Mouse (Mus musculus) brain, embryonic 18.5 days (tissue): ENCODE measurements at regions not wholly inside any gene's neighbourhood (a gene's known extent, or its start where the extent isn't known, plus 50 kb on each side); places are given as distances from the start of the nearest gene placed in this dataset.

ENCODE experiments used
- DNase-seq: peaks from one replicate; pipeline ENCODE4 v3.0.0-alpha.2; 2012; ENCODE audit warnings: low read depth, low spot score

DNA sequence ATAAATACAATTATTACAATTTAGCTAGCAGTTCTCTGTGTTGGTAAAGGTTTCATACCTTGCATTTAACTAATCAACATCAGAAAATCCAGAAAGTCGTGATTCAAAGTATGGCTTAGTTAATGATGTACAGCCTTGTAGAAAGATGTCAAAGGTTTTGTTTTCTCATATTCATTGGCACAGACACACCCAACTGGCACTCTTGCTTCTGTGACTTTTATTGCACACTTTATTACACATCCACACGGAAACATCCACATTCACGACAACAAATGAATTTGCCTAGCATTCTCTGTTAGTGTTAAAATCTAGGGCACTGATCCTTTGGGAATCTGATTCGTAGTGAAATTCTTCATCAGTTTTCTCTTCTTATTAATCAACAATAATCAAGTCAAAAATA lies 720.0 kb downstream of the Tns3 start:
- no peak for DNase-seq

DNA sequence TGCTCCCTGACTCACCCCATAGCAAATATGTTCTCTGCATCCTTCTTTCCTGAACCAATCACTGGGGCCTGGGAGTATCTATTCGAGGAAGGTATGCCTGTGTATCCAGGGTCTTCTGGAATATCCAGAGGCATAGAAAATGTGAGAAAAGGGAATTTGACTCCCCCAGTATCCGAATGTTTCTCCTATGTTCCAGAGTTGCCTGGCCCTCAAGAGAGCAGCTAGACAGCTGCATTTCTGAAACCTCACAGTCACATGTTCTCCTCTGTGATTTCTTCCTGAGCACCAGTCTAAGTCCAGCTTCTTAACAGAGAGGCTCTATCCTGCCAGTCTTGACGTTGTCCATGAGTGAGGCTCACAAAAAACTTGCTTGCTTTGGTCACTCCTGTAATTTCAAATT lies 719.9 kb upstream of the Igfbp3 start:
- DNase-seq: no peak

DNA sequence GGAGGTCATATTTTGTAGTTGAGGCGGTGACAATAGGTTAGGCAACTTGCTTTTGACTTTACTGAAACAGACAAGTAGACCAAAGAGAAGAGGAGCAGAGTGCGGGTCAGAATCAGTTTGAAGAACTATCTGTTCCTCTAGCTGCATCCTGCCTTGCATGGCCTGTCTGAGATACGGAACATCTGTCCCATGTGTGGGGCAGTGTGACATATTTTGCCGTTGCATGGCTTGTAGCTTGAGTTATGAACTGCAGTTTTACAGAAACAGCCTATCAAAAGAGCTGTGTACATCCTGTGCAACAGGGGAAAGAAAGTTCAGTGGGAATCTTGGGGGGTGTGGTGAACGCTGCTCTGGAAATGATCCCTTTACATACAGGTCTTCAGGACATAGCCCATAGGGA lies 718.9 kb upstream of the Igfbp3 start:
- DNase-seq: no peak

DNA sequence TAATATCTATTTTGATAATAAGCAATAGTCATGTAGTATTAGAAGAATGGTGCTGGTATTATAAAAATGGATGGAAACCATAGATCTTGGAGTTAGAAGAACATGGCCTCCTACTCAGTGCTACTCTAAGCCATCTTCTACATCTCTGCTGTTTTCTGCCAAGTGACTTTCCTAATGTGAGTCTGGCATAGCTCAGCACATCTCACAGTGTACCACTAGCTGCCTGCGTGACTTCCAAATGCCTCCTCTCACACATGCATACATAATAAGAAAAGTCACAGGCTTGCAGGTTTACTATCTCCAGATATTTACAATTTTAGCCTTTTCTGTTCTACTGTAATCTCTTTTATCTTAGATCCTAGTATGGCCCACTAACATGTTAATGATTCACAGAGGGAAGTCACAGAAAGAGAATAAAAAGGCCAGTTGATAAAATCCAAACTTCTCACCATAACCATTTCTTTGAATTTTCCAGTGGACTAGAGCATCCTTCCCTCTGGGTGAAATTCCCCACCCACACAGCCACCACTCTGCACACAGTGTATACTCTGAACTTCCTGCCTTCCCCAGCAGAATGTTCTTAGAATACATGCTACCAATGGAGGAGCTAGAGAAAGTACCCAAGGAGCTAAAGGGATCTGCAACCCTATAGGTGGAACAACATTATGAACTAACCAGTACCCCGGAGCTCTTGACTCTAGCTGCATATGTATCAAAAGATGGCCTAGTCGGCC lies 717.5 kb upstream of the Igfbp3 start:
- DNase-seq: no peak

DNA sequence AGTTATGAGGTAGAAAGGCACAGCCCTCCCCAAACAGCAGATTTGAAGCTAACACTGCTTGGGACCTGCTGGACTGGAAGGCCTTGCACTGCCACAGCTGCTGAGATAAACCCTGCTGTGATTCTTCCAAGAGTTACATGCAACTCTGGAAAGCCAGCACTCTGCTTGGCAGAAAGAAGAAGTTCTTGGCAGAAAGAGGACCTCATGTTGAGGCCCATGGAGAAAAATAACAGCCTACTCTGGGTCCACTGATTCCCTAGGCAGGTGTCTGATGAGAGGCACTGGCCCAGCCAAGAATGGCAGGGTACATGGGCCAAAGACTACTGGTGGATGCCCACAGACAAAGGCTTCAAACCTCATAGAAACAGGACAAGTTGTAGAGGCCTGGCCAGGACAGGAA lies 714.0 kb upstream of the Igfbp3 start:
- no peak for DNase-seq

DNA sequence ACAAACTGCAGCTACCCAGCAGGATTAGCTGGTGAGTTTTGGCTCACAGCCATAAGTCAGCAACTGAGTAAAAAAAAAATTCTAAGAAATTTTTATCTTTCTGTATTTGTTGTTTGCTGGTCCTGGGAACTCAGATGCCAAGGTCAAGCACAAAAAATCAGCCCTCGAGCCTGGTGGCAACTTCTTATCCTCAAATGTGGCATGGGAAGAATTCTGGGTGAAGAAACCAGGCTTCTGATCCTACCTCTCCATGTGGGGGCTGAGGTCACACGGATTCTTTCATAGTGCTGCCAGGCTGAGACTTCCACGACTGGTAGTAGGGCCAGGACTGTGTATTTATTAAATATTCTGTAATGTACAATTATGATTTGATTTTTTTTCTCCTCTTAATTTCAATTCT lies 698.3 kb upstream of the Igfbp3 start:
- no peak for DNase-seq

DNA sequence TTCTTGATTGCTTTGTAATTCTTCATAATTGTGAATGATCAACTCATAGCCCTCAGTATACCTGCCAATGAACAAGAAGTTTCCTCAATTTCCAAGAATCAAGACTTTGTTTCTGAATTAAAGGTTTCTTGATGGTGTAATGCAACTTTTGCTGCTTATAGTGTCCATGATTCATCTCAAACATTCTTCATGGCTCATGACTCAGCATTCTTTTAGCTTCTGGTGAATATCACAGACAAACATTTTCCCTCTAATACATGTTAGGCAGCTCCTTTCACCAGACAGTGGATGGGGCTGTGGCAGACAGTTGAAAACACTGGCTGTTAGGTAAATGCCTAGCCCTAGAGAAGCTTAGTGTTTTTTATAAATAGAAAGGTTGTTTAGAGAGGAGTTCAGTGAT lies 686.5 kb upstream of the Igfbp3 start:
- DNase-seq: no peak

DNA sequence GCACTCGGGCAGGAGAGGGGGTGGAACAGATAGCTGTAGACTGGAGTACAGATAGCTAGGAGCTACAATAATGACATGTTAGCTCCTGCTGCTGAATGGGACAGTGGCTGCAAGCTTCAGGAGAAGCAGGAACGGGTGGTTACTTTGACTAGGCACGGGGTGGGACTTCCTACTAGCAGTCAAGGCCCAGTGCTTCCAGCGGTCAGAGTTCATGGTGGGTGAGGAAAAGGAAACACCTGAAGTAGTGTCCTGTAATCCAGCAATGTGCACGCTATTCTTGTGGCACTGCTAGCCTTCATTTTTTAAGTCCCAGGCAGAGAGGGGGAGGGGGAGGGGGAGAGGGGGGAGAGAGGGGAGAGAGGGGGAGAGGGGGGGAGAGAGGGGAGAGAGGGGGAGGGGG lies 684.5 kb upstream of the Igfbp3 start:
- no peak for DNase-seq

DNA sequence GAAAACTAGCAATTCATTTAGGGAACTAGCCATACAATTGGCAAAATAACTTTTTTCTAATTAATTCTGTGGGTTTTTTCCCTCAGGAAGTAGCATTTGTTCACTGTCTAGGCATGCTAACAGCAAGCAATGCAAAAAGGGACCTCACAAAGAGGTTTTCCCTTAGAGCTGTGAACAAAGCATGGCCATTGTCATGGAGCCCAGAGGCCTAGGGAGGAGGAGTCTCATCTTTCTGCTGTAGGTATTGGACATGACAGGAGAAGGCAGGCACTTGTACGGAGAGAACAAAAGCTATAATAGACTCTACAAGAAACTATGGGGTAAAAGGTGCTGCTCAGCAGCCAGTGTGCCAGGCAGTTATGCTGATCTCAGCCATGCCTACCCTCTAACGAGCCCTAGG lies 666.8 kb upstream of the Igfbp3 start:
- no peak for DNase-seq

DNA sequence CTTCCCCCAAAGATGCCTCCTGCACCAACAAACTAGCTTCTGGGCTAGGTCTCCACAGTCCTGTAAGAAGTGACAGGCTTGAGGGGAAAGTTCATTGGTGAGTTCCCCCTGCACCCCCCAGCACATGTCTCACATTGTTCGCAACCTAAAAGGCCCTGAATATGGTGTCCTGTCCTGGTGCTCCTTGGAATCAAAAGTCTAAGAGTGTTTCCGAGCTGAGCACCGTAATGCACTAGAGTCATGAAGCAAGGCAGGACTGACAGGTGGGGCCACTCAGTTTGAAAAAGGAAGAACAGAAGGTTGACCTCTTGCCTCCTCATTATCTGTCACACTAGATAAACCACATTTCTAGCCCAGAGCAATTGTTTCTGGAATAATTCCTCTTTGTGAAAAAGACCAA lies 650.4 kb upstream of the Igfbp3 start:
- DNase-seq: no peak

DNA sequence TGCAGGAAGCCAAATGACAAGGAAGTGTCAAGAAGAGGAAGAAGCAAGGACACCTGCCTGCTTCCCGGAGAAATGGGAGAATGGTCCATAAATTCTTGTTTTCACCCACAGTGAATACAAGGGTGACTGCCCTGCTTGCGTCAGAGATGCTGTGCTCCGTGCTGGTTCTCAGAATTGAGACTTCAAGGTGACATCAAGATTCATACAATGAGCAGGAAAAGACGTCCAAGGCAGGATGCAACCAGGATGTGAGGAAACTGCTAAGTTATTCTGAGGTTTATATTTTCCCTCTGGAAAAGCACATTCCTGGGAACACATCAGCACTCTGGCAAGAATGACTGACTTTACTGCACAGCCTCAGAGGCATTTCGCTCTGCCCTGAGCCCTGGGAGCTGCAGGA lies 650.0 kb upstream of the Igfbp3 start:
- no peak for DNase-seq

DNA sequence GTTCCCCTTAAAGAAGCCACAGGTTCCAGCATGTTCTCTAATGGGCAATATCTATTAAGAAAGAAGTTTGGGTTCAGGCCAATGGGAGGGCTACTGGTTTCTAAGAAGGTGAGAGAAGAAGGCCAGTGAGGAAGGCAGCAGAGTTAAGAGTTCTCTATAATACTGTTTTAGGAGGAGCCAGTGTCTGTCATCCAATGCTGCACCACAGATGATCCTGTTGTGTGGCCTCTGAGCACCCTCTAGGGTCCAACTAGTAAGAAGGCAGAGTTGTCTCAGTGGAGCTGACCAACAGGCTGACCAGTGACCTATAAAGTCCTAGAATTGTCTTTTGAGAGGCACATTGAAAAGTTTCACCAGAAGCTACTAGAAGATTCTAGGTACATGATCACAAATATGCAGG lies 648.8 kb upstream of the Igfbp3 start:
- no peak for DNase-seq

DNA sequence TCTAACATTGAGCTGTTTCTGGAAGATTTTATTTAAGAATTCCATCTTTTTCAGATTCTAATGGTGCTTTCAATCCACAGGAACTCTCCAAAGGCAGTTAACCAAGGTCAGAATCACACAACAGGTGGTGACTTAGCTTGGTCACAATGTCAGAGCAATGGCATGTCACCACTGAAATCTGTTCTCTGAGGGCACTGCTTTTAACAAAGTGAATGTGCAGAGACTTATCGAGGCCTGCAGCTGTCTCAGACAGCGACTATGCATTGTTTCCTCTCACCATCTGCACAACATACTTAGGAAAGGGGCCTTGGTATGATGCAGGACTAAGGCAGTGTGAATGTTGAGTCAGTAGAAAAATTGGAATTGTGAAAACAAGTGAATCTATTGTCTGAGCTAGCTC lies 638.9 kb upstream of the Igfbp3 start:
- no peak for DNase-seq

DNA sequence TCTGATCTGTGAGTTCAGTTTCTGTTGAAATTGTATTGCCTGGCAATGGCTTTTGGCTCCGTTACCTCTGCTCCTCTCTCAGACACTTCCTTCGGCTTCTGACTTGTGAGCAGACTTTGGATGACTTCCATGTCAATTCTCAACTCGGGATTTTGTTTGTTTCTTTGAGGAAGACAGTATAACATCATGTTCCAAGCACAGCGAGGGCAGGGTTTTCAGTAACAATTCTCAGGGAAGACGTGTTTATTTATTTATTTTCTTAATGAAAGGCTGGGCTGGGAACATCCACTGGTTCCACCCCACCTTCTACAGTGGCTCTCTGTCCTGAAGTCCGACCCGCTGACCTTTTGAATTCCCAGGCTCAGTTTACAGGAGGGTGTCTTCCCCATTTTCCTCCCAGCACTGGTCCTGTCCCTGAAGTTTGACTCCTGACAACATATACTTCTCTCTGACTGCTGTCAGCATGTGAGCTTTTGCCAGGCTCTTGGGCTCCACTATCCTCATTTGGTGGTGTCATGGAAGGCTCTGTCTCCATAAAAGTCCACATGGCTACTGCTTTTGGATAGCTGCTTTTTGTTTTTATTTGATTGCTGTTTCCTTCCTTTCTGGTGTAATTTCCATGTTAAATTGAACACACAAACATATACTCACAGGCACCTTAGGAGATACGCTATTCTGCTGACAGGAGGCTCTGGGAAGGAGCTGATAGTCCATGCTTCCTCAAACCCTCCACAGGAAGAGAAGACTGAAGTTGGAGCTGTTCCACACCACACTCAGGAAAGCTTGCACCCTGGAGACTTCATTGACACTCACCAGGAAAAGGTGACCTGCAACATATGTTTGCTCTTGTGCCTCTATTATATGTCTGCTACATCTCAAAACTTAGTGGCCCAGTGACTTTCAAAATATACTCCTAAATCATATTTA lies 624.9 kb upstream of the Igfbp3 start:
- no peak for DNase-seq

DNA sequence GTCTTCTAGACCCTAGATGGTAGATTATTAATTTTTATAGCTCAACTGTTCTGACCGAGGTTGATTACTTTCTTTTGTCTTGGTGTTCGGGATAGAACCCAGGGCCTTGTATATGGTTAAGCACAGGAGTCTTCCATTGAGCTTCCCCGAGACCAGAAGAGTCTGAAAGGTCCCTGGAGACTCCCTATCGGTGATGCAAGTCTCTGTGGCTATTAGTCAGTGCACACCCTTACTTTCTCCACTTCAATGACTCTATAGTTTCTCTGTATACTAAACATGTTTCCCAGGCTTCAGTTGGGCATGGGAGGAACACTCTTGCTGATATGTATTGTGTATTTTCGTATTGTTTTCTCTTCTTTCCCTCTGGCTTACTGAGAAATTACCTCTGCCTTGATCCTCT lies 623.8 kb upstream of the Igfbp3 start:
- DNase-seq: no peak

DNA sequence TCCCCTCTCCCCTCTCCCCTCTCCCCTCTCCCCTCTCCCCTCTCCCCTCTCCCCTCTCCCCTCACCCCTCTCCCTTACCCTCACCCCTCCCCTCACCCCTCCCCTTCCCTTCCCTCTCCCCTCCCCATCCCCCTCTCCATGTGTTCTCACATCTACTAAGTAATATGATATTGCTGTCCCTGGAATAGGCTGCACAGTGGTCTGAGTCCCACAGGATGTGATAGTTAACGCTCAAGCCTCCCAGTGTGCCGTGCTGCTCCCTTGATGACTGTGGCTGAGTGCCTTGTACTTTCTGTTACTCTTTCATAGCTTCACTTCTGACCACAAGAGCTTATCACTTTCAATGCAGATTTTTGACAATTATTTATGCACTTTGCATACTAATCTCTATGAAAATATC lies 620.4 kb upstream of the Igfbp3 start:
- DNase-seq: no peak

DNA sequence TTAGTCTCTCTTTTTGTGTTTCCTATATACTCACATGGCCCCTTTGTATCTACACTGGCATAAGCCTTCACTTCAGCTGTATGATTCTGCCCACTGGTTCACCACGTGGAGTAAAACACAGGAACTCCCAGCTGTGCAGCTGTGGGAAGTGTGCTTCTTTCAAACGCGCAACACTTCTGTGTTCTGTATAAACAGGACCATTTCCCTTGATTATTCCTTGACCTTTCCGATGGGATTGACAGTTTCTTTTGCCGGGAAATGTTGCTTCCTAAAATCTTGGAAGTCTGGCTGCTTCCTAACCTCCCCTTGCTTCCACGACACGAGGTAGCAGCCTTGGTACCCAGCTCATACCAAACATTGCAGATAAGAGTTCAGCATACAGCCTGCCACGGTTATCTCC lies 618.7 kb upstream of the Igfbp3 start:
- DNase-seq: no peak

DNA sequence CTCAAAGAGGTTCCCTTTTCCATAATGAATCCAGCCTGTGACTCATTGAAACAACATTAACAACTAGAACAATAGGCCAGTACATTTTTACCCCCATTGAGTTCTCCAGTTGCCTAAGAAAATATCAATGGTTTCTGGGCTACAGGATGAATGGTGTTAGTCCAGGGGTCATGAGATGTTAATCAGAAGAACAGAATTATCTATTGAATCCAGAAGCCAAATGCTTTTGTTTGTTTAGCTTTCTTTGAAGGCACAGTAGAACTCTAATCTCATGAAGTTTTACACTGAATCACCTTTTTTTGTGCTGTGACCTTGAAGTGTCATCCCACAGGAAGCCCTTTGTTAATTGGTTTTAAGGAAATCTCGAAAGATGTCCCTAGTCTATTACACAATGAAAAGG lies 616.0 kb upstream of the Igfbp3 start:
- DNase-seq: no peak

DNA sequence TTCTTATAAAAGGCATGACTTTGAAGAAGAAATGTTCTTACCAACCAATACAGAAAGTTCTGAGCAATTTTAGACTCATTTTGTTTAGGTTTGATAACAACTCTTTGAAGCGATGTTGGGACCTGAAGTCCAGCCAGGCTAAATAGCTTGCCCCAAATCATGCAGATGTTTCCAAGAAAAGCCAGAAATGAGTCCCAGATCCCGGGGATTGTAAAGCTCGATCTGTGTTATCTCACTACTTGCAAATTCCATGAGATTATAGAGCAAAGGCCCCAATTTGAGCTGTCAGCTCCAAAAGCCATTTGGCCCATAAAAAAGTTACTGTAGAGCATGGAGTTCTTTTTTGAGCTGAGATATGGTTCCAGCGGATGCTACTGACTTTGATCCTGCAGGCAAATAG lies 614.3 kb upstream of the Igfbp3 start:
- no peak for DNase-seq

DNA sequence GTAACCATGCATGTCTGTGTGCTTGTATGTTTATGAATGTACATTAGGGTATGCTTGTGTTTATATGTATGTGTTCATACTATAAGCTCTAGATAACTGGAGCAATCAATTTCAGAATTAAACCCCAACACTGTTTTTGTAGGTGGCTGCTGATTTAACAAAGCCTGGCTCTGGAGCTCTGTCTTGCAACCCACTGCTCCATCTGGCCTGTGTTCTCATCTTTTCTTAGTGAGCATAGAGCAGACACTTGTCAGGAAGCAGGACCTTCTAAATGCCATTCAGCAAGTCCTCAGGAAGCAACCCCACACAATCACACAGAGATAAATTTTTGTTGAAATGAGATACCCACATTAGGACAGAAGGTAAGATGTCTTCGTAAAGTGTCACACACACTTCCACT lies 613.7 kb upstream of the Igfbp3 start:
- DNase-seq: no peak

DNA sequence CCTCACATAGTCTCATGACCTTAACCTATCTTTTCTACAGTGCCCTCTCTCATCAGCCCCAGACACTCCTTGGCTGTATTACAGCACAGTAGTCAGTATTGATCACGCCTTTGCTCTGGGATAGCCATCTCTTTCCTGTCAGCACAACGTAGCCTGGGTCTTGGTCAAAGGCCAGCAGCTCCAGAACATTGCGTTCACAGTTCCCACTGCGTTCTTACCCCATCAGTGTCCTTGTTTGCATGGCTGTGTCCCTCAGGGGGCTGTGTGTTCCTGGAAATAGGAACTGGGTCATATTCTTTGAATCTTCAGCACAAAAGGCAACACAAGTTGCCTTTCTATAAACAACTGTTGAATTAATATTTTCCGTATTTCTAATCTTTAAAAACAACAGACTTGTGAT lies 602.0 kb upstream of the Igfbp3 start:
- DNase-seq: no peak

DNA sequence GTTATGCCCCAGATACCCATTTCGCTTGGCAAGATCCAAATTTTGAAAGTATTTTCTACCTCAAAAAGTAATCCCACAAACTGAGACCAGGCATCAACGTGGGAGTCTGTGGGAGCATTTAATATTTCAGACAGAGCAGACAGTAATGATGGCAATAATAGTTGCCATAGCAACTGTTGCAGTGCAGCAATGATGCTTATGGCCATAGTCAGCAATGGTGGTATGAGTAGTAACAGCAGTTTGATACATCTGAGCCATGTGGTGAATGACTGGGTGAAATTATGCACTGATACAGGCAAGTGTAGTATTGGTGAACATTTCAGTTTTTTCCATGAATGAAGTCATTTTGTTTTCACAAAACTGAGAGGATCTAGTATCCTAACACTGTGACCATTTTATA lies 600.8 kb upstream of the Igfbp3 start:
- DNase-seq: no peak

DNA sequence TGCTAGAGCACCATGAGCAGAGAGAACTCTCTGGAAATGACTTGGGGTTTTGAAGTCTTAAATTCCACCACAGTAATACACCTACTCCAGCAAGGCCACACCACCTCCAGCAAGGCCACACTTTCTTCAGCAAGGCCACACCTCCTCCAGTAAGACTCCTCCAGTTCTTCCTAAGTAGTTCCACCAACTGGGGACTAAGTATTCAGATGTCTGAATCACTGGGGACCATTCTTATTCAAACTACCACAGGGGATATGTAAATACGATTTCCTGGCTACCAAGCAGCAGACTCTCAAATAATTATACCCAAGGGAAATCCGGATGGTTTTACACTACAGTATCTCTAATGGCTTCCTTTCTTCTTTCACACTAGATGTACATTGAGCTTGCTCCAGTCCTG lies 598.7 kb upstream of the Igfbp3 start:
- DNase-seq: no peak
